Mouse (Mus musculus) layer of hippocampus, postnatal 25 days (tissue): ENCODE measurements around the gene Myo1d. TPM values are rescaled to one million over a fixed set of nuclear protein-coding genes. Genes with fewer than 3 reads are reported as not detected.

Experiments
- DNase-seq, 2 experiments: peaks; one replicate each; pipeline ENCODE4 v3.0.0; 2022; ENCODE audit warnings: mixed read lengths in 2 of 2, low spot score in 1 of 2; ENCODE audit errors: extremely low spot score in 1 of 2
- total RNA-seq, 2 experiments: library from RNA; stranded (reverse); gene quantifications; 2 replicates each; pipeline ENCODE4 v1.2.3; 2021

Myo1d gene
- total RNA-seq, 2 experiments from 2014 or later = 6.6 to 6.8 TPM

GRCm38 (mm10) chr11:80623038-80623380, 156.8 kb downstream of the Myo1d start:
- DNase-seq = peak; percentile 49 to 51

GRCm38 (mm10) chr11:80622233-80623037, 157.4 kb downstream of the Myo1d start:
- DNase-seq = peak; percentile 26 to 43

- no peak for DNase-seq
Measured at GRCm38 (mm10) chr11:80614949-80615725, 164.7 kb downstream of the Myo1d start.

- DNase-seq = peak in 1 of 2 experiments; percentile 60
Measured at GRCm38 (mm10) chr11:80614418-80614817, 165.4 kb downstream of the Myo1d start.

- DNase-seq = no peak
Measured at GRCm38 (mm10) chr11:80613534-80613933, 166.3 kb downstream of the Myo1d start.

GRCm38 (mm10) chr11:80602707-80603441, 177.0 kb downstream of the Myo1d start:
- peak; percentile 50 to 61 for DNase-seq

- peak in 1 of 2 experiments; percentile 16 for DNase-seq
Measured at GRCm38 (mm10) chr11:80602041-80602458, 177.8 kb downstream of the Myo1d start.

- DNase-seq = no peak
Measured at GRCm38 (mm10) chr11:80601040-80601864, 178.6 kb downstream of the Myo1d start.

- DNase-seq = no peak
Measured at GRCm38 (mm10) chr11:80595482-80595881, 184.3 kb downstream of the Myo1d start.

- DNase-seq = no peak
Measured at GRCm38 (mm10) chr11:80589387-80589786, 190.4 kb downstream of the Myo1d start.

- DNase-seq = no peak
Measured at GRCm38 (mm10) chr11:80585761-80586160, 194.1 kb downstream of the Myo1d start.

GRCm38 (mm10) chr11:80585211-80585610, 194.6 kb downstream of the Myo1d start:
- no peak for DNase-seq

- DNase-seq = no peak
Measured at GRCm38 (mm10) chr11:80580494-80580893, 199.3 kb downstream of the Myo1d start.

- DNase-seq = peak; percentile 69 to 89
Measured at GRCm38 (mm10) chr11:80577747-80578640, 201.8 kb downstream of the Myo1d start.

- no peak for DNase-seq
Measured at GRCm38 (mm10) chr11:80575794-80576193, 204.0 kb downstream of the Myo1d start.

GRCm38 (mm10) chr11:80566286-80566685, 213.5 kb downstream of the Myo1d start:
- no peak for DNase-seq

GRCm38 (mm10) chr11:80564975-80565965, 214.6 kb downstream of the Myo1d start:
- DNase-seq = no peak

GRCm38 (mm10) chr11:80562479-80562878, 217.3 kb downstream of the Myo1d start:
- DNase-seq = no peak
